Mouse (Mus musculus): ENCODE results near the gene Clcc1.

DNA sequence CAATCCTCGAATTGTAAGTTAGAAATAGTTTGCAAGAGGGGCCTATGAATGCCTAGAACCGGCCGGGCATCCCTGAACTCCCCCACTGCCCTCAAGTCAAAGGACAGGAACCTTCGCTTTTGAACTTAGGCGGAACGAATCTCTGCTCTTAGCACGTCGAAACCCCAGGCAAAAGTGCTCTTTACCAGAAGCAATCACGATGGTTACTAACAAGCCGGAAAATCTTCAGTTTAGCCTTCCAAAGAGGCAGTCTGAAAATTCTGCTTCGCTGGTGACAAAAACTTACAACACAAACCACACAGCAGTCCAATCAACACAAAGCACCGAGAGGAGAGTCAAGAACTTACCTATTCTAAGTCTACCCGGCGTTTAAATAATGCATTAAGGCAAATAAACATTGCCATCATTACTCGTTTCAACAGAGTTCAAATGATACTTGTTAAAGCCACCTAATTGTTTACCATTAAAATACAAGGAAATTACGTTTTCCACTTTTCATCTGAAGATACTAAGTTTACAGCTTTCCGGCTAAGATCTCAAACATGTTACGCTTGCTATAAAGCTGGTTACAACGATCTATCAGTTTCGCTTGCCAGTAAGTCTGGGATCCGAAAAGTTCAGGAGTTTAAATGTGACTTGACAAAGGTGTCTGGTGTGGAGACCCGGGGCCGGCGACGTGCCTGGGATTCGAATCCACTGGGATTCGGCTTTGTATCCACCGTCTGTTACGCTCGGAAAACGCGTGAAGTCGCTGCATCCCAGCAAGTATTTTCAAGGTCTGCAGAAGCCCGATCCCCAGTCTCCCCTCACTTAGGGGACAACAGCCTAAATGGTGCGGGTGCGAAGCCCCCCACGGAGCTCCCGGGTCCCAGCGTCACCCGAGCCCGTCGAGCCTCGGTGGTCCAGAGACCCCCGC, 67.6 kb downstream of the Clcc1 start:
- TF ChIP-seq POLR2A (IDR thresholded peaks at IDR 0.05; ENCODE audit: control insufficient read depth, extremely low read depth, insufficient read depth, low read length, poor library complexity) (no peak), CTCF (IDR thresholded peaks at IDR 0.05; ENCODE audit: borderline replicate concordance, control insufficient read depth, extremely low read depth, insufficient read depth, low read length, poor library complexity) (no peak)
